Mouse (Mus musculus): ENCODE data around the gene Plekhb1.

Gene Plekhb1

GRCm38 (mm10) chr7:100662231-100662630 is at the start of gene Plekhb1:
Plekhb1 (minus strand) TSS chr7:100662414.
- no peak for DNase-seq

- peak; percentile 75 for DNase-seq
Measured at GRCm38 (mm10) chr7:100706883-100707480, 44.8 kb upstream of the Plekhb1 start.

- DNase-seq, result peak; percentile 93
Measured at GRCm38 (mm10) chr7:100706143-100706841, 44.1 kb upstream of the Plekhb1 start, which contains the start of gene Fam168a. Fam168a (plus strand) TSS chr7:100706635.

GRCm38 (mm10) chr7:100699771-100700770 is 37.9 kb upstream of the Plekhb1 start:
- no peak for DNase-seq

- DNase-seq, result no peak
Measured at GRCm38 (mm10) chr7:100693199-100693598, 31.0 kb upstream of the Plekhb1 start.

- no peak for DNase-seq
Measured at GRCm38 (mm10) chr7:100688471-100688870, 26.3 kb upstream of the Plekhb1 start.

- DNase-seq, result peak; percentile 73
Measured at GRCm38 (mm10) chr7:100685061-100686030, 23.1 kb upstream of the Plekhb1 start.

- DNase-seq, result peak; percentile 56
Measured at GRCm38 (mm10) chr7:100684538-100684937, 22.3 kb upstream of the Plekhb1 start.

- no peak for DNase-seq
Measured at GRCm38 (mm10) chr7:100684081-100684480, 21.9 kb upstream of the Plekhb1 start.

GRCm38 (mm10) chr7:100683241-100683640 is 21.0 kb upstream of the Plekhb1 start:
- no peak for DNase-seq

- DNase-seq, result no peak
Measured at GRCm38 (mm10) chr7:100681132-100681531, 18.9 kb upstream of the Plekhb1 start.

- DNase-seq, result no peak
Measured at GRCm38 (mm10) chr7:100678948-100679880, 17.0 kb upstream of the Plekhb1 start.

- no peak for DNase-seq
Measured at GRCm38 (mm10) chr7:100678052-100678451, 15.8 kb upstream of the Plekhb1 start.

- no peak for DNase-seq
Measured at GRCm38 (mm10) chr7:100674941-100675340, 12.7 kb upstream of the Plekhb1 start.

- DNase-seq, result no peak
Measured at GRCm38 (mm10) chr7:100673452-100673851, 11.2 kb upstream of the Plekhb1 start.

GRCm38 (mm10) chr7:100670646-100671045 is 8.4 kb upstream of the Plekhb1 start:
- DNase-seq, result no peak

- no peak for DNase-seq
Measured at GRCm38 (mm10) chr7:100663729-100664304, 1.6 kb upstream of the Plekhb1 start.

GRCm38 (mm10) chr7:100663190-100663589 is 976 bp upstream of the Plekhb1 start:
- DNase-seq, result peak; percentile 89

- no peak for DNase-seq
Measured at GRCm38 (mm10) chr7:100661264-100661663, 950 bp downstream of the Plekhb1 start.

GRCm38 (mm10) chr7:100658093-100658578 is 4.1 kb downstream of the Plekhb1 start:
- DNase-seq, result no peak
